Mouse (Mus musculus) natural killer cell, adult 2 months (primary cell): ENCODE data around the gene Kmo.

ENCODE experiments used
- DNase-seq, 2 experiments: peaks; one replicate each; pipeline ENCODE4 v3.0.0; 2022; ENCODE audit warnings: low spot score in 2 of 2

The Kmo gene

DNA sequence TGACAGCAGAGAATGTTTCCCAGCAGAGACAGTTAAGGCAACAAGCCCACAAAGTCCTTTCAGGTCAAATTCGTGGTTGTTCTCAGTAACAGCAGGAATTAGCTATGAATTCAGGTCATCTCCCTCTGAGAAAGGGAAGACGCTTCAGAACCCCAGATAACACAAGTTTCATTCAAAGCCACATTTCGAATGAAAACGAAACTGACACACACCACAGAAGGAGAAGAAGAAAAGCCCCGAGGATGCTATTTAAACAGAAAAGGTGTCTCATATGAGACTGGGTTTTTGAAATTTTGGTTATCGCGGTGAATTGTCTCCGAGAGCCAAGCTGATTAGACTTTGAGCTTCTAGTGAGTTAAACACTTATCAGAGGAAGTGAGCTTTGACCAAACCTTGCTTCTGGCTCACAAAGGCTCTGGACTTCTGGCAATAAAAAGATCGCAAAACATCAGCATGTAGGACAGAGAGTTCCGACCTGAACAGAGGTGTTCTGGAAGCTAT, 11.6 kb downstream of the Kmo start:
- DNase-seq = peak; percentile 20 to 33

DNA sequence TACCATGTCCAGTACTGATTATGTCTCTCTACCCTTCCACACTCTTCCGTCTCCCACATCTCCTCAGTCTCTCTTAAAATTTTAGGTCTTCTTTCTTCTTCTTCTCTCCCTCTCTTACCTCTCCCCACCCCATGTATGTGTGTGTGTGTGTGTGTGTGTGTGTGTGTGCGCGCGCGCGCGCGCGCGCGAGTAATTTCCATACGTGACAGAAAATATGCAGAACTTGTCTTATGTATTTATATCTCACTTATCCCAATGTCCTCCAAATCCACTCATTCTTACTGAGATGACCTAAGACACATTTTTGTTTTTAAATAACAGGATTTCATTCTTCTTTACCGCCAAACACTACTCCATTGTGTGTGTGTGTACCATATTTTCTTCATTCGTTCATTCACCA, 12.3 kb downstream of the Kmo start:
- DNase-seq = no peak

DNA sequence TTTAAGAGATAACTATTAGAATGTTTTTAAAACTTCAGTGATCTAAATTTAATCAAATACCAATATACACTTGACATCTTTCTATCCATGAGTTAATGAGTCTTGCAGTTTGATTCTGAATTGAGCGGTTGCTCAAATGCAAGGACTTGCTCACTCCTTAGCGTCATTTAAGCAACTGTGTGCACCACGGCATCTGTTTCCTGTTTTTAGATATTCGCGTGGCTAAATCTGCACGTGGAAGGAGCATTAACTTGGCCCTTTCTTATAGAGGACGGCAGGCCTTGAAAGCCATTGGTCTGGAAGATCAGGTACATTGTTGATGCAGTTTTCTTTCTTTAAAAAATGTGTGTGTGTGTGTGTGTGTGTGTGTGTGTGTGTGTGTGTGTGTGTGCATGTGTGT, 17.5 kb downstream of the Kmo start:
- peak in 1 of 2 experiments; percentile 51 for DNase-seq

DNA sequence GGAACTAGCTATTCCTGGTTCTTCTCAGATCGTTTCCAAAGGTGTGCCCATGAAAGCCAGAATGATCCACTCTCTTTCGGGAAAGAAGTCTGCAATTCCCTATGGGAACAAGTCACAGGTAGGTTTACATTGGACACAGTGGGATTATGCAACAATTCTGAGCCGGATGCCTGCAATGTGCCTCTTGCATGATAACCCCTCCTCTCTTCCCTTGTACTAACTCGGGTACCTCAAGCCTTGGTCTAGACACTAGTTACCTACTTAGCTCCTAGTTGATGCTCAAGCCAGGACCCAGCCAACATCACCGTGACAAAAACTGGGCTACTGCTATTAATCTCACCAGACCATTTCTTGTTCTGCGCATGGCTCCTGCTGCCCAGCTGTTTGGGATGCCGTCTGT, 18.9 kb downstream of the Kmo start:
- DNase-seq = no peak

DNA sequence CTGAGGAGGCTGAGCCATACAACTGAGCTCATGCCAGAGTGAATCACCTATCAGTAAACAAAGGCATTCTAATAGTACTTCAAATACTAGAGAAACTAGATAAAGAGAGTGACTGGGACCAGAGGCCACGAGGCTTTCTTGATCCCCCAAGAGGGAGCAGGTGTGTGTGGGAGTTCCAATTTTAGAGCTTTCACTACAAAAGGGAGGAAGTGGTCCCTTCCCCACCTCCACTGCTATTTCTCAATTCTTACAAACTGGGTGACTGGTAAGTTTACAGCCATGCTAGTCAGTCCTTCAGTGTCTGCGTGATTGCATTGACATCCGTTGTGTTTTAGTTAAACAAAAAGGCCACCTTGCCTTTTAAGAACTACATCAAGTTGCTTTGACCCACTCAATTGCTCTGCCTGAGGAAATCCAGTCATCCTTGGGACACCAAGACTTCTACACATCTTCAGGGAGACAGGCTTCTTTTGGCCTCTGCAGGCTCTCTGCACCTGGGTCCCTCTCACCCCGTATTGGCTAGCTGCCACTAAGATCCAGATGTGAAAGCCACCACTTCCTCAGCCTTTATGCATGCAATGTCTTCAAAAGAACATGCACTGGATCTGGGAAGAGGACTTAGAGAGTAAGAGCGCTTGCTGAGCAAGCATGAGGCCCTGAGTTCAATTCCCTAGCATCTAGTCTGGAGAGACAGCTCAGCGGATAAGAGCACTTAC, 20.4 kb downstream of the Kmo start:
- no peak for DNase-seq

DNA sequence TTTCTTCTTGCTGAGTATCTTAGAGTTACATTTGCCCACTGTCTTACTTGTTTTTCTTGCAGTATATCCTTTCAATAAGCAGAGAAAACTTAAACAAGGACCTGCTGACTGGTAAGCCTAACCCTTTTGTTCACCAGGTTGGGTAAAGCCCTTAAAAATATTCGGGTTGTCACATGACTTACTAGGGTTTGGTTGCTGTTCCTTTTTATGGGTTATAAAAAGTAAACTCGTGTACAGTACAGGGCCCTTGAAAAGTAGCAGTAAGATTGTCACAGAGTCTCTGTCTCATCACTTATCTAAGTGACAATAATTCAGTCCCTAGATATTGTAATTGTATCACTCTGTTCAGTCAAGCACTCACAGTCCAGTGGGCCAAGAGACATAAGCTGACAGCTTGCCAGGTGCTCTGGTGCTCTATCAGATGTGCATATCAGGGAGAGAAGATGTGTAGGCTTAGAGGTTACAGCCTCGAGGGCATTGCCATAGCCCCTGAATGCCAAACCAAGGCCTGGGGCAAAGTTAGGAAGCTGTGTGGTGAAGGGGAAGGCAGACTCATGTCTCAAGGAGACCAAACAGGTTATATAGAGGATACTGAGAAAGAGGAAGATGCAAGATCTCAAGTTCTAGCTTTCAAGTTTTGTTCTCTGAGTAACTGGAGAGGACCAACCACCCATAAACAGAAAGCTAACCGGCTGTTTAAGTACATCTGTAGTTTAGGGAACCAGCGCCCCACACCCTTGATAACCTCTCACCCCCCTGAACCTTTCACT, 23.5 kb downstream of the Kmo start:
- DNase-seq = peak in 1 of 2 experiments; percentile 45

DNA sequence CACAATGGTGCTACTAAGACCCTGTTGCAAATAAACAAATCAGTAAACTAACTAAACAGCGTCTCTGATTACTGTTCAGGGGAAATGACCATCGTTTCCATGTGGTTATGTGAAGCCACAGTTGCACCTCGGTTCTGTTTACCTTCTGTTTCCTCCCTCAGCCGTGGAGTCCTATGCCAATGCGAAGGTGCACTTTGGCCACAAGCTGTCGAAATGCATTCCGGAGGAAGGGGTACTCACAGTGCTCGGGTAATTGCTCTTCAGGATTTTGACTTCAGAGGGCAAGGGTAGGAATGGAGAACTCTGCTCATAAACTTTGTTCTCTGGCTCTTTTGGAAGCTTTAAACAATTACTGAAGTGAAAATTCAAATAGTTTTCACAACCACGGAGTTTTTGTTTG, 26.8 kb downstream of the Kmo start:
- DNase-seq = no peak

DNA sequence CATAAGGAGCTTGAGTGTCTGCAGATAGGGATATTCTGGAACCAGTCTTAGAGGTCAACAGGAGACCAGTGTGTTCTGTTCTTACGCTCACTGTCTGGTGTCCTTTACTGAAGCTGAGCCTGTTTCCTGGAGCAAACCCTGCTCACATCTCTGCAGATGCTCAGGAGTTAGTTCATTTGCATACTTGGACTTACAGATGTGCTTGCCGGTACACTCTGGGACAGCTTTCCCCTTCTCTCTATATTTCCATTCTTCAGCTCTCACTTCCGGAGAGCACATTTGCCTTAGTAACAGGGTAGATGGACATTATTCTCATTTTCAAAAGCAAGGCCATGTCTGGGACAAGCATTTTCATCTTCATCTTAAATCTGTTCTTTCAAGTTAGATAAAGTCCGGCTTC, 28.4 kb downstream of the Kmo start:
- no peak for DNase-seq

DNA sequence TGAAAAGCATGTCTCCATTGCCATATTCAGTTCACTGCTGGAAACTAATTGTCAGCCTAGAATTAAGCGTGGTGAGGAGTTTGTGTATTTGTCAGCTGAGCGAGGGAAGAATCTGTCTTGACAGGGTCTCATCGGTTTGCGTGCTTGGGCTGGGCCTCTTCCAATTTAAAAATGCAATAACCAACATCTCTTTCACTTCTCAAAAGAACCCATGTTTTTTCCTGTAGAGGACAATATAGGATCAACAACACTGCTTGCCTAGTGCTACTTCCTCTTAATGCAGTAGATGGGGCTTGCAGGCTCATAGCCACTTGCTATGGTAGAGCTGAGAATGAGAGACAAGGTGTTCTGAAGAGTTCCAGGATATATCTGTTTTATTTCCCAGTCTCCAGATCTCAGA, 39.7 kb downstream of the Kmo start:
- no peak for DNase-seq

DNA sequence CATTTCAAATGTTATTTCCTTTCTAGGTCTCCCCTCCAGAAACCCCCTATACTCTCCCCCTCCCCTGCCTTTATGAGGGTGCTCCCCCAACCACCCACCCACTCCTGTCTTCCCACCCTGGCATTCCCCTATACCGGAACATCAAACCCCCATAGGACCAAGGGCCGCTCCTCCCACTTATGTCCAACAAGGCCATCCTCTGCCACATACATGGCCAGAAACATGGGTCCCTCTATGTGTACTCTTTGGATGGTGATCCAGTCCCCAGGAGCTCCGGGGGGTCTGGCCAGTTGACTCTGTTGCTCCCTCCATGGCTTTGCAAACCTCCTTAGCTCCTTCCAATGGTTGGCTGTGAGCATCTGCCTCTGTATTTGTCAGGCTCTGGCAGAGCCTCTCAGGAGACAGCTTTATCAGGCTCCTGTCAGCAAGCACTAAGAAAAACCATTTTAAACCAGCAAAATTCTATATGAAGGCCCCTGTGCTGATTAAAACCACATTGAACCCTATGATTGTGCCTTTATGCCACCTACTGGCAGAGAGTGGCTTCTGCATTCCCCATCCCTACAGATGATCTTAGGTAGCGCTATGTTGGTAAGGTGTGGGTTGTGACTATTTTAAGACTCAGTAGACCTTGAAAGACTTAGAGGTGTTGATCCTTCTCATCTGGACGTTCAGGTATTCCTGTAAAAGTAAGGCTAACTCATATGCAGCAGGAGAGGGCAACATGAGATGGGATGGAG, 48.7 kb downstream of the Kmo start:
- peak in 1 of 2 experiments; percentile 35 for DNase-seq

DNA sequence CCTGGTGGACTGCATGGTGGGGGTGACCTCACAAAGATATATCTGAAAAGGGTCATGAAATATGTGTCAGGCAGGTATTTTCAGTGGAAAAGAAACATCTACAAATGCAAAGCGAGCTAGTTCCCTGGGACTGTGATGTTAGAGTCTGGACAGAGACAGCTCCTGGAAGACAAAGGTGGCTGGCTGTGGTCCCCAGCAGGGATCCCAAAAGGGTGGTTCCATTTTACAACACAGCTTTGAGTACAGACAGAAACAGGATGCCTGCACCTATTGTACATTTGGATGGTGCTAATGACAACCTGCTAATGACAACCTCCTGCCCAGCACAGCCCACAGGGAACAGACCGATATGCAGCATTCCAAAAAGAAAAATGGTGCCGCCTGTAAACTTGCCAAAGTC, 49.3 kb downstream of the Kmo start:
- no peak for DNase-seq

DNA sequence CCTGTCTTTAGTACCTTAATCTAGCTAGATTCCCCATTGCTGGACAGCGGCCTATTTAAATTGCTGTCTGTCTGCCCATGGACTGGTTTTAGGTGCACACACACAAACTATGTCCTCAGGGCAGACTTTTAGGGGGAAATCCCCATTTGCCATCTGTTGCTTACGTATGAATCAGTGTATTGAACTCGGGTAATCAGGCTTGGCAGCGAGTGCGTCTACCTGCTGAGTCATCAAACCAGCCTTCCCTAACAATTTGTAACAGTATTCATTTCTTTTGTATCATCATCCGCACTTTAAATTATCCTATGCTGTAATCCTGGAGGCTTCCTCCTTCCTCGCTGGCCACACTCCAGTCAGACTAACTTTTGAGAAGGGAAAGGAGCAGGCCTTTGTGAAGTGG, 49.9 kb downstream of the Kmo start:
- no peak for DNase-seq

DNA sequence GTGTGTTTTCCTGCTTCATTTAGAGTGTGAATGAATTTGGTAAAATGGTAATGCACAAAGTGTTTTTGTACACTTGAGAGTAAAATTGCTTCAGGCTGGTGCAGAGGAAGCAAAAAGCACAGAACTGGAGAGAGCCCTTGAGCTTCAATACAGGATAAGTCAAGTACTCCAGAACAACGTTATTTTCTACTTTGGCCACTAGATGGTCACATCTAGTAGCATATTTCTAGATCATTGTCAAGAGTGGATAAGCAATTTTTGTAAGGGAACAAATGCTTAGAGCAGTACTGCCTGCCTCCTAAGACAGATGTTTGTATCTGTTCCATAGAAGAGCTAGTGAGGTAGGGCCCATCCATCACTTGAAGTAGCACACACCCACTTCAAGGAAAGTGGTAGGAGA, 51.4 kb downstream of the Kmo start:
- DNase-seq = no peak

DNA sequence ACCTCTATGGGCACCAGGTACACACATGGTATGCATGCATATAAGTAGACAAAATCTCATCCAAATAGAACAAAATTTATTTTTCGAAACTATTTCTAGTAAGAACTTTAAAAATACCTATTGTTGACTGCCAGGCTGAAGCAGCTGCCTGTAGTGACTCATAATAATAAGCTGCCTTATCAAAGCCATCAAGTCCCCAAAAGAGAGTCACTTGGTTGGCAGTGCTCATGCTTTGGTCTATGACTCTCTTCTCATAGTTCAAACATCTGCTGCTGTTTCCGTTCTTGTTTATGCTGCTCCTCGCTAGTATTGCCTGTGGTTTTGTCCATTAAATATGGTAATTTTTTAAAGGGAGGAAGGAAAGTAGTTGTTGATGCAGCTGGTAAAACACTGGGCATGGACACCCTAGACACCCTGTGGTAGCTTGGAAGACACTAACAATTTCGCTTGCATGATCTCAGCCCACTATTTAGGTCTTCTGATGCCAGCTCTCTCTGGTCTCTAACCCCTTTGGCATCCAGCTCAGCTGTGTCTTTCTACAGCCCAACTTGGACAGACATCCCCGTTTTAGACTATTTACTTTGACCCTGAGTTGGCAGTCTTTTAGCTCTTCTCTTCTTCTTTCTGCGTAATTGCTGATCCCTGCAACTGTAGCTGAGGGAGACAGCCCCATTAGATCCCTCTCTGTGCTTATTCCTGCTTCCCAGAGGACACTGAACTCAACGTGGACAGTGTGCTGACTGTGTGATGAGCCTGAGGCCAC, 53.6 kb downstream of the Kmo start:
- no peak for DNase-seq

DNA sequence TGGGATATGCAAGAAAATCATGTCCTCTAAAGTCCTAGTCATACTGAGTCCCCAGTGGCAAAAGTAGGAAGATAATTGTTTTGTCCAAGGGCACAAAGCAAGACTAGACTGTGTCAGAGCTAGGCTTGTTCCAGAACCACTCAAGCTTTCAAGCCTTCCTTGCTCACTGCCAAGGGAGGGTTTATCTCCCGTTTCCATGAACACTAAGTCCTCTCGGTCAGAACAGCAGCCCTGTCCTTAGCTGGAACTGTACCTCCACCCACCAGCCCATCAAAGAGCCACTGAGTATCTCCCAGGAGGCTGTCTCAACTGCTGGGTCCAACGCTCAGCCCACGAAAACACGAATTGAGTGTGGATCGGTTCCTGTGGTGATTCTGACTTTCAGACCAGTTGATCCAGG, 54.9 kb downstream of the Kmo start:
- no peak for DNase-seq

DNA sequence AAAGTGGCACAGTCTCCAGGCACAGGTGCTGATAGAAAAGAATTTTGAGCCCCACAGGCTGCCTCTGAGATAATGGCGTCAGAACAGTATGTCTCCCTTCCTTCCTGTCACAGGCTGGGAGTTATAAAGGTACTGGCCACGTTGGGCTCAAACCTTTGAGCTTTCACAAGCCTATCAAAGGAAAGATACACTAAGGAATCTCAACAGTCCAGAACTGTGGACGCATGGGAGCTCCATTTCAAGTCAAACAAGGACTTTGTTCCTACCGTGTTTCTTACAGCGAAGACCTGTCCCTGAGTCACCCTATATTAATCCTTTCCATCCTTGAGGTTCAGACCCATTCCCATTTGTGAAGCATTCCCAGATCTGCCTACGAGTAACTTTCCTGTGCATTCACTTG, 57.3 kb downstream of the Kmo start:
- no peak for DNase-seq

DNA sequence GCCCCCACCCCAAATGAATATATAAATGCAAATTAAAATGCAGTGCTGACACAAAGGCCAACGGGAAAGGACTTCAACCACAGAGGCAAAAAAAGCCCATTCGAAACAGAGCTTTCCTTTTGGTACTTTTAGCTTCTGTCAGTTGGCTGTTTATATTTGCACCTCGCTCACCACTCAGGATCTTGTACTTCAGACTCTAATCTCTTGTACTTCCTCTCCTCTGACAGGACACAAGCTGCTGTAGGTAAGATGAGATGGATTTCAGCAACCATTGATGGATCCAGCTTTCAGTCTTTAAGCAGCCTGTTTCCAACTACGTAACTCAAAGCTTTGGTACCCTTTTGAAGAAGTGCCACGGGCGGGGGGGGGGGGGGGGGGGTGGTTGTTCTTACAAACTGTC, 60.8 kb downstream of the Kmo start:
- DNase-seq = no peak

DNA sequence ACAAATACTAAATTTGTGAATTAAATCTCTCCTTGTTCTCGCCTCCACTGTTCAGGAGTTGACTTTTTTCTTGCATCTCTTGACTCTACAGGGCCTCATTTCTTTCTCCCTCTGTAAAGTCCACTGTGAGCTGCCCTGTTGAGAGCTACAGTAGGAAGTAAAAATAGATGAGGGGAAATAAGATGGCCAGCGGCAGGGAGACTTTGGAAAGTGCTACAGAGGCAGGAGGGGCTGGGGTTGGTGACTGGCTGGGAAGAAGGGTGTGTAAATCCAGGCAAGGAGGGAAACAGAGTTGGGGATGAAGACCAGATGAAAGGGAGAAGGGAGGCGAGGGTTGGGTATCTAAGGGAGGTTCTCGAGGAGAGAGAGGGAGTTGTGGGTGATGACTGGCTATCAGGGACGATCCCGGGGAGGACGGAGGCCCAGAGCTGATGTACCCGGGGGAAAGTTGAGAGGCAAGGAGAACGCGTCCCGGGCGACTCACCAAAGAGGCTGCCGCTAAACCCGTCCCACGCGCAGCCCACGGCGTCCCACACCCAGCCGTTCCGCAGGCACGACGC, 71.6 kb downstream of the Kmo start:
- no peak for DNase-seq

DNA sequence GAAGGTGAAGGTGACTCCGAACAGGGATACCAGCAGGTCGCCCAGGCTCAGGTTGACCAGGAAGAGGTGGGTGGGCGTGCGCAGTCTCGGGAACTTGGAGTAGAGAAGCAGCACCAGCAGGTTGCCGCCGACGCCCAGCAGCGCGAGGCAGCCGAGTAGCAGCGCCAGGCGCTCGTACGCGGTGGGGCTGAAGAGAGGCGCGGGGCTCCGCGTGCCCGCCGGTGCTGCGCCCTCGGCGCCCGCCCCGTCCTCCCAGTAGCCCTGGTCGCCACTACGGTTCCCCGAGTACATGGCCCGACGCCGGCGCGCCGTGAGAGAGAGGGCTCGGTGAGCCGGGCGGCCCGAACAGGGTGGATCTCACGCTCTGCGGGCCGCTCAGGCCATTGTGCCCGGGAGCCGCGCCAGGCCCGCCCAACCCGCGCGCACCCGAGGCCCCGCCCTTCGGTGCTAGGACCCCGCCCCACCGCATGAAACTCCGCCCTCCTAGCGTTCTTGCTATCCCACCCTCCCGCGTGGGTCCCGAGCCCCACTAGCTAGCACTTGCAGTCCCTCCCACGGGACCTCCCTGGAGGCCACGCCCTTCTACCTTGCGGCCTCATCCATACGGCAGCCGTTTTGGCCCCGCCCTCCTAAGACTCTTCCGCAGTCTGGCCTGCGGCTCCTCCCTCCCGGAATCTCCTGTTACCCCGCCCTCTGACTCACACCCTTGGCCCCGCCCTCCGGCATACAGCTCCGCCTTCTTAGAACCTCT, 72.2 kb downstream of the Kmo start, which contains the start of the genes Opn3 and Chml:
Opn3 (minus strand) TSS at position 531 of the 751 bp plus-strand sequence.
Chml (minus strand) TSS at position 656 of the 751 bp plus-strand sequence.
- peak; percentile 99 to 100 for DNase-seq

DNA sequence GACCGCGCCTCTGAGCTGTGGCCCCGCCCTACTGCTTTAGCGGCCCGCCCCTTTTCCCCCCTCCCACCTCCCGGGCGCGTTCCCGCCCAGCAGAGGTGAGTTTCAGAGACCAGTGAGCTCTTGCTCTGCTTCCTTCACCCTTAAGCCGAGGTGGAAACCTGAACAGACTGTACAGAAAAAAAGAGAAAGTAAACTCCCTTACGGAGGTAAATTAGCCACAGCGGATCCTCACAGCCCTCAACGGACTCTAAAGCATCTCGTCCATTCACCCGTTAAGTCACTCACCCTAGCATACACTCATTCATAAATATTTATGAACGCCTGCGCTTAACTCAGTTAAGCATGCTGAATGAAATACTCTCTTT, 72.8 kb downstream of the Kmo start:
- no peak for DNase-seq
